Mouse (Mus musculus): ENCODE measurements around the gene Slc7a12. TPM values are rescaled to one million over a fixed set of nuclear protein-coding genes. Genes with fewer than 3 reads are reported as not detected.

Gene Slc7a12
- 0.12 TPM in 1 of 2 replicates, not detected in the other for polyA plus RNA-seq (2015; fragmentation: Nextera tagmentation; extraction: Ambion mirVana)

DNA sequence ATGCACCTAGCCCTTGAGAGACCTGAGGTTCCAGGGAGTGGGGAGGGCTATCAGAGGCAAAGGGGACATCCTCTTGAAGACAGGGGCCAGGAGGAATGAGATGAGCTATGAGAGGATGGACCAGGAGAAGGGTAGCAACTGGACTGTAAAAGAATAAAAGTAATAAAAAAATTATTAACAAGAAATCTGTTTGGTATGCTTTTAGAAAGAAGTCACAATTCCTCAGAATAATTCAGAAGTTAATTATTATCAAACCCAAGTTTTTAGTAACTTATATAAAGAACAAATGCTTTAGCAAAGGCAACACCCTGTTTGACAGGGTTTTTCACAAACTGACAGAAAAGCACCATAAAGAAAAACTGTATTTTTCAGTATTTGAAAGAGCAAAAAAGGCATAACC is at the start of gene Slc7a12:
TSS of gene Slc7a12 (plus strand) at position 301 of the 400 bp plus-strand sequence.
- H3K36me3 ChIP-seq = no peaks in the 10 kb centered on the region
- no peak for ATAC-seq (ENCODE audit: insufficient number of reproducible peaks, low FRiP score, low TSS enrichment, low read depth)
- no peak within 1 kb of the TSS for H3K4me3 ChIP-seq (replicated peaks)
- H3K9me3 ChIP-seq (replicated peaks) = no peaks in the 10 kb centered on the region
- no peaks in the 10 kb centered on the region for H3K4me1 ChIP-seq
- H3K27me3 ChIP-seq = no peaks in the 10 kb centered on the region
- no peak within 1 kb of the TSS for H3K9ac ChIP-seq
- no peak within 1 kb of the TSS for H3K4me2 ChIP-seq (replicated peaks)
- no peak within 1 kb of the TSS for H3K27ac ChIP-seq (replicated peaks)

GRCm38 (mm10) chr3:14432381-14432780 is 48.1 kb upstream of the Slc7a12 start:
- H3K4me2 ChIP-seq (replicated peaks) = no peak overlapping the region
- H3K4me1 ChIP-seq = no peaks in the 10 kb centered on the region
- no peaks in the 10 kb centered on the region for H3K36me3 ChIP-seq
- H3K9me3 ChIP-seq (replicated peaks) = no peaks in the 10 kb centered on the region
- no peak overlapping the region for H3K27ac ChIP-seq (replicated peaks)
- no peaks in the 10 kb centered on the region for H3K27me3 ChIP-seq
- no peak for ATAC-seq (ENCODE audit: insufficient number of reproducible peaks, low FRiP score, low TSS enrichment, low read depth)
- no peak overlapping the region for H3K9ac ChIP-seq
- H3K4me3 ChIP-seq (replicated peaks) = no peak overlapping the region
- WGBS = 77% methylated on average over 1 of the region's 1 CpGs

DNA sequence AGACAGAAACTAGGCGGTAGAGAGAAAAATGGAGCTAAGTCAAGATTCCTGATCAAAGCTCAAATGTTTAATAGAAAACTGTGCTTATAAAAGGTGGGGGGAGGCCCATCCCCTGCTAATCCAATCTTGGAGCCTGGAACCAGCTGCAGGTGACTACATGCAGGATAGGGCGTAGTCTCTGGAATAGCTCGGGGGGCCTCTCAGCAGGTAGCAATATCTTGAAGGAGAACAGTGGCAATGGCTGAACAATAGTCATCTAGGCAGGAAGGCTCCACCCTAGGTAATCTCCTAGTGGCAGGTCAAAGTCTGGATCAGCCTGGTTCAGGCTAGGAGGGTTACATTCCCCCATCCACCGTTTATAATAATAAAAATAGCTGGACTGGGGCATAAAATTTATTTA is 34.5 kb upstream of the Slc7a12 start:
- ATAC-seq (ENCODE audit: insufficient number of reproducible peaks, low FRiP score, low TSS enrichment, low read depth) = no peak
- Histone ChIP-seq H3K4me1 (no peaks in the 10 kb centered on the region), H3K36me3 (no peaks in the 10 kb centered on the region), H3K27ac (replicated peaks) (no peak overlapping the region), H3K4me2 (replicated peaks) (no peak overlapping the region), H3K4me3 (replicated peaks) (no peak overlapping the region), H3K9ac (no peak overlapping the region), H3K27me3 (no peaks in the 10 kb centered on the region), H3K9me3 (replicated peaks) (no peaks in the 10 kb centered on the region)
- WGBS = 85% methylated on average over 4 of the region's 4 CpGs

- WGBS = 91% methylated on average over 4 of the region's 4 CpGs
These were observed 33.8 kb upstream of the Slc7a12 start for GRCm38 (mm10) chr3:14446691-14447090.

More at GRCm38 (mm10) chr3:14446691-14447090, 33.8 kb upstream of the Slc7a12 start:
- no peak for ATAC-seq (ENCODE audit: insufficient number of reproducible peaks, low FRiP score, low TSS enrichment, low read depth)
- H3K36me3 ChIP-seq = no peaks in the 10 kb centered on the region
- H3K9ac ChIP-seq = no peak overlapping the region
- no peak overlapping the region for H3K4me2 ChIP-seq (replicated peaks)
- no peaks in the 10 kb centered on the region for H3K4me1 ChIP-seq
- no peaks in the 10 kb centered on the region for H3K27me3 ChIP-seq
- H3K27ac ChIP-seq (replicated peaks) = no peak overlapping the region
- no peak overlapping the region for H3K4me3 ChIP-seq (replicated peaks)
- no peaks in the 10 kb centered on the region for H3K9me3 ChIP-seq (replicated peaks)

Other genes with a start within 250 kb of the Slc7a12 start
- gene 1810022K09Rik, start 130.6 kb downstream of the Slc7a12 start, polyA plus RNA-seq (2015; fragmentation: Nextera tagmentation; extraction: Ambion mirVana) = 381 and 399 TPM in 2 replicates
- 8.0 and 8.1 TPM in 2 replicates for gene Car13, start 161.0 kb downstream of the Slc7a12 start, polyA plus RNA-seq (2015; fragmentation: Nextera tagmentation; extraction: Ambion mirVana)